Mouse (Mus musculus) left cerebral cortex, postnatal 10 days (tissue): ENCODE data around the gene Igf1r. TPM values are rescaled to one million over a fixed set of nuclear protein-coding genes. Genes with fewer than 3 reads are reported as not detected.
"Not testable (repeated sequence)": the region's sequence is repeated elsewhere in the genome, so short reads cannot be mapped to it uniquely, and the experiment has no call there.

Source experiments
- DNase-seq, 2 experiments: peaks; one replicate each; pipeline ENCODE4 v3.0.0; 2021 to 2022; ENCODE audit warnings: low spot score in 2 of 2, mixed read lengths in 1 of 2; ENCODE audit errors: extremely low spot score in 1 of 2
- intact Hi-C: fragments of 180-260 bp; cut with DNase I; formaldehyde crosslinking; loops from one replicate; pipeline ENCODE4 v1.15.1; 2025
- total RNA-seq, 2 experiments: library from RNA; stranded (reverse); gene quantifications; 2 replicates each; pipeline ENCODE4 v1.2.3; 2021

Gene Igf1r
- total RNA-seq, 2 experiments from 2014 or later = 41.4 to 44.2 TPM

DNA sequence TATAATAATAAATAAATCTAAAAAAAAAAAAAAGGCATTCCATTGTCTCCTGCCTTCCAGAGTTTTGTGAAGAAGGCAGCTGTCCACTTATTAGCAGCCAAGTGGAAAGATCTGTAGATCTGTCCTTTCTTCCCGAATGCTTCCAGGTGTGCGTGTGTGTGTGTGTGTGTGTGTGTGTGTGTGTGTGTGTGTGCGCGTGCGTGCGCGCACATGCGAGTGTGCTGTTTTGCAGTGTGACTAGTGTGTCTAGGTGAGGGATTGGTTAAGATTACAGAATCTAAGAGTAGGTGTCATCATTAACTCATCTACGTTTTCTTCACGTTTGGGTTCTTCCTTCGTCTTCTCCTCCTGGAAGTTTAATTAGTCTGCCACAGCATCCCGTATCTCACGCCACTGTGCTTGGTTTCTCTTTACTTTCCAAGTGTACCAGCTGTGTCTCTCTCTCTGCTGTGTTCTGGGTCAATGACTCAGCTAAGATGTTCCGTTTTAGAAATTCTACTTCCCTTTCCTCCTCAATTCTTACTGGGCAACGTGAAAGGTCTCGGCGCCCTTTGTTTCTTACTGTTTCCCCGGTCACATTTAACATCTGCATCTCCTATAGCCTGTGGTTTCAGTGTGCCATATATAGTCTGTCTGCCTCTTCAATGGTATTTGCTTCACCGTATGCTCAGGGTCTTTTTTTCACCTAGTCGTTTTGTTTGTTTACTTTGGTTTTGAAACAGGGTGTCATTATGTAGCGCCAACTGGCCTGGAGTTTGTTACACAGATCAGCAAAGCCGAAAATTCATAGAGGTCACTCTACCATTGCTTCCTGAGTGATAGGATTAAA, 329.9 kb downstream of the Igf1r start:
- intact Hi-C loops = no loop called here
- no peak for DNase-seq

GRCm38 (mm10) chr7:68283133-68283520, 330.5 kb downstream of the Igf1r start:
- DNase-seq, intact Hi-C loops: not testable (repeated sequence)

Other genes starting within 250 kb of the Igf1r start
- gene Synm, start 193.1 kb upstream of the Igf1r start, total RNA-seq = 10 to 100 TPM; 28.4 to 28.7 TPM